Mouse (Mus musculus) urinary bladder, postnatal 25 days (tissue): ENCODE data around the gene Rars.
A peak's percentile ranks its signal among the peaks of the same experiment; 100 is the strongest.

Experiments
- DNase-seq: peaks from one replicate; pipeline ENCODE4 v3.0.0; 2022; ENCODE audit warnings: low spot score

Gene Rars

GRCm38 (mm10) chr11:35769746-35770437 lies 64.4 kb downstream of the Rars start:
- peak; percentile 62 for DNase-seq

GRCm38 (mm10) chr11:35769188-35769745 lies 65.0 kb downstream of the Rars start, which contains the start of gene Pank3:
Pank3 (plus strand) TSS chr11:35769484.
- DNase-seq = peak; percentile 81

- no peak for DNase-seq
Observed at GRCm38 (mm10) chr11:35766845-35767244, 67.5 kb downstream of the Rars start.

GRCm38 (mm10) chr11:35760627-35761003 lies 73.7 kb downstream of the Rars start:
- no peak for DNase-seq

- no peak for DNase-seq
Observed at GRCm38 (mm10) chr11:35760001-35760626, 74.2 kb downstream of the Rars start.
